Mouse (Mus musculus) embryonic fibroblast, embryonic 13.5 days (primary cell): ENCODE measurements at regions not wholly inside any gene's neighbourhood (a gene's known extent, or its start where the extent isn't known, plus 50 kb on each side); places are given as distances from the start of the nearest gene placed in this dataset.

Experiments used
- CTCF ChIP-seq: IDR thresholded peaks from 2 replicates; pipeline ENCODE4 v1.5.1; 2011; ENCODE audit warnings: mild to moderate bottlenecking, control low read depth, low read length, moderate library complexity, borderline replicate concordance; ENCODE audit not compliant: insufficient read depth
- POLR2A ChIP-seq: IDR thresholded peaks from 2 replicates; pipeline ENCODE4 v1.6.1; 2011; ENCODE audit warnings: low read depth, mild to moderate bottlenecking, control low read depth, low read length, moderate library complexity

- TF ChIP-seq POLR2A (no peak), CTCF (no peak)
Measured at GRCm38 (mm10) chr2:128536294-128536693, 54.7 kb upstream of the Spdye4c start.
